Mouse (Mus musculus) liver, postnatal 0 days (tissue): ENCODE measurements around the gene Ptprd.

Source experiments
- CTCF ChIP-seq: sonication (generic); IDR thresholded peaks from 2 replicates; pipeline ENCODE4 v1.5.1; 2016; ENCODE audit warnings: antibody characterized with exemption, low read depth
- EP300 ChIP-seq: IDR thresholded peaks from 2 replicates; pipeline ENCODE4 v1.6.1; 2016; ENCODE audit warnings: antibody characterized with exemption, low read depth, mild to moderate bottlenecking

DNA sequence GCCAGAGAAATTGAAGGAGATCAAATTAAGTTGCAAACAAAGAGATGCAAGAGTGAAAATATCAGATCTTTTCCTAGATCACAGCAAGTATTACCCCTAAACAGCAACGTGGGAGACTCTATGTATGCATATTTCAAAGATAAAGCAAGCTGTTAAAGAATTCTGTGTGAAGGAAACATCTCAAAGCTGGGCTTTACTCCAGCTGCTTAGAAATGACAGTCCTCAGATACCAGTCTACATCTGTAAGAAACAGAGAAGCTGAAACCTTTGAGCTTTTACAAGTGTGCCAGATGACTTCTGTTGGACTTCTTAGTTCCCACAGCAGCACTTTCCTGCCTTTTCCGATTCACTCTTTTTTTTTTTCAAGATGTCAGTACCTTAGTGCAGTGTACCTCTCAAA, 2249.9 kb downstream of the Ptprd start:
- TF ChIP-seq CTCF (no peak), EP300 (no peak)
